ENCODE assay signal across 18 mouse cellular contexts in the genomic region with DNA sequence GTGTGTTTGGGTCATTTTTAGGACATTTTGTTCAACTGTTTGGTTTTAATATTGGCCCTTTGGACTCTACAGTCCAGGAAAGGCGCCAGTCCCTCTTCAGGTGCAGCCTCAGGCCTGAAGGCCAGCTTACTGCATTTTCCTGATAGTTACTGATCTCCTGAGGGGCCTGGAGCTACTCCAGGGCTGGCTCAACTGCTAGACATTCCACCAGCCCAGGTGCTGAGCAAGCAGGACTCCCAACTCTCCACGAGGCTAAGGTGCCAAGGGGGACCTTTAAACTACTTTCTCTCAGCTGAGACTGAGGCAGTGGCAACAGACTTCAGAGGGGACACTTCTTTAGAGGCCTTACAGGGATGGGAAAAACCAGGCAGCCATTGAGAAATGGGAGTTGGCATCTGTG. TPM values are rescaled to one million over a fixed set of nuclear protein-coding genes. Genes with fewer than 3 reads are reported as not detected.
"Had no signal": no experiment of that assay in that cellular context is flagged by ENCODE, and none has a peak within 500 bp of the region (broad histone marks: within the 10 kb centered on the region; RNA-seq: fewer than 3 reads in every experiment).

No protein-coding gene starts in this region.

- H3K36me3 ChIP-seq: midbrain, embryonic 15.5 days had no signal

- H3K27me3 ChIP-seq: limb, embryonic 15.5 days; liver, embryonic 15.5 days; megakaryocyte, embryonic 14.5 days; midbrain, embryonic 15.5 days; neural tube, embryonic 12.5 days had no signal

- H3K9me3 ChIP-seq: limb, embryonic 15.5 days; midbrain, embryonic 15.5 days; neural tube, embryonic 12.5 days had no signal

- DNase-seq: layer of hippocampus, adult 9-11 months; layer of hippocampus, postnatal 36 days; lung, embryonic 14.5 days; lung, postnatal 10 days; lung, postnatal 4 days; right cerebral cortex, postnatal 4 days; spleen, adult 18-20 months; thymus, adult 18-20 months; thymus, postnatal 14 days had no signal

- H3K27ac ChIP-seq: hindbrain, postnatal 0 days; limb, embryonic 15.5 days; liver, embryonic 15.5 days; midbrain, embryonic 15.5 days; neural tube, embryonic 12.5 days had no signal

- ATAC-seq: hindbrain, postnatal 0 days; midbrain, embryonic 15.5 days had no signal

- H3K4me3 ChIP-seq: limb, embryonic 15.5 days; liver, embryonic 15.5 days; megakaryocyte, embryonic 14.5 days; midbrain, embryonic 15.5 days; neural tube, embryonic 12.5 days had no signal

- H3K9ac ChIP-seq: limb, embryonic 15.5 days; liver, embryonic 15.5 days; lung, embryonic 14.5 days; midbrain, embryonic 15.5 days; neural tube, embryonic 12.5 days had no signal

- H3K4me2 ChIP-seq: limb, embryonic 15.5 days; liver, embryonic 15.5 days; lung, embryonic 14.5 days; midbrain, embryonic 11.5 days; midbrain, embryonic 15.5 days; neural tube, embryonic 12.5 days had no signal

RNA-seq across cellular contexts. Expression of a gene that starts 20.3 kb away (rescaled TPM):
- total RNA-seq: hindbrain, postnatal 0 days; monocyte, adult 5-6 weeks; neutrophil, adult 5-6 weeks had no signal
- polyA plus RNA-seq: midbrain, embryonic 11.5 days had no signal

RNA-seq across cellular contexts. Expression of a gene that starts 29.5 kb away (rescaled TPM):
- total RNA-seq: monocyte, adult 5-6 weeks; neutrophil, adult 5-6 weeks had no signal
- polyA plus RNA-seq: midbrain, embryonic 11.5 days had no signal
